Mouse (Mus musculus): ENCODE results near the gene Gm49336. TPM values are rescaled to one million over a fixed set of nuclear protein-coding genes. Genes with fewer than 3 reads are reported as not detected.
A peak's percentile ranks its signal among the peaks of the same experiment; 100 is the strongest.

Gm49336 gene
- 70.0 and 75.1 TPM in 2 replicates for polyA plus RNA-seq (2014; fragmentation: Nextera tagmentation; extraction: Ambion mirVana)

DNA sequence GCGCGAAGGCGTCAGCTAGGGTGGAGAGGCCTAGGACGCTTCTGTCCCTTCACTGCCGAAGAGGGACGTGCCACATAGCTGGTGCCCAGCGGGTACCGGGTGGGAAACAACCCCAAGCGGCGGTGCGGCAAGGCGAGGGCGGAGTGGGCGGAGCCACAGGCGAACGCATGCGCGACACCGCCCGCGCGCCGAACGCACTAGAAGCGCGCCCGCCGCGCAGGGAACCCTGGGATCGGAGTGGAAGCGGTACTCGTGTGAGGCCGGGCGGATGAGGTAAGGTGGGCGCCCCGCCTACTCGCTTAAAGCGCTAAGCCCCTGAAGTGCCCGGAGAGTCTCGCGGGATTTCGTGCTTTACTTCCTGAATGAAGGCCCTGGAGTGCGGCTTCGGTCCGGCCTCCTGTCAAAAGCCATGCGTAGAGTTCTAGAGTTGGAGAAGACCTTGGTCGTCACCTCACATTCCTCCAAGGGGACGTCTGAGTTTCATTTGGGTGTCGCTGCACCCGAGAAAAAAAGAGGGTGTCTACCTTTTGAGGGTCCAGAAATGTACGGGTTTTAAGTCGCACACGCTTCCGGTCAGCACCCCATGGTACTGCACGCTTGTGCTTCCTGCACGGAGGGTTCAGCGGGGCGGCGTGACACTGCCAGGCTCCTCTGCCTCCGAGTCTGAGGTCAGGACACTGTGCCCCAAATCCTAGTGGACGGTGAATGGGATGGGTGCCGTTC, at the start of gene Gm49336, which contains the start of gene Nupl1:
Gm49336 (minus strand) TSS at position 227 of the 723 bp plus-strand sequence.
Nupl1 (minus strand) TSS at position 151 of the 723 bp plus-strand sequence.
- H3K9ac ChIP-seq (ENCODE audit: low read depth, low read length): peak within 1 kb of the TSS; percentile 94
- no peaks in the 10 kb centered on the region for H3K27me3 ChIP-seq (replicated peaks; ENCODE audit: control insufficient read depth, insufficient read depth, low read length)
- ATAC-seq (replicated peaks; ENCODE audit: low FRiP score) (peak; percentile 99), DNase-seq (ENCODE audit: low spot score) (peak; percentile 95)
- peak within 1 kb of the TSS; percentile 87 for H3K4me2 ChIP-seq
- WGBS: under 1% methylated on average over 62 of the region's 62 CpGs
- H3K9me3 ChIP-seq (ENCODE audit: control insufficient read depth, low read length): no peaks in the 10 kb centered on the region
- H3K27ac ChIP-seq (ENCODE audit: low read depth, low read length): peak within 1 kb of the TSS; percentile 90
- no peaks in the 10 kb centered on the region for H3K36me3 ChIP-seq (ENCODE audit: control insufficient read depth, insufficient read depth, low read length)
- peaks cover 10% of the 10 kb centered on the region for H3K4me1 ChIP-seq (replicated peaks; ENCODE audit: control insufficient read depth, insufficient read depth, low read length)
- H3K4me3 ChIP-seq (ENCODE audit: low read depth, low read length): peak within 1 kb of the TSS; percentile 93

- H3K9ac ChIP-seq (ENCODE audit: low read depth, low read length): no peak overlapping the region
- 91% methylated on average over 6 of the region's 6 CpGs for WGBS
- no peak overlapping the region for H3K4me2 ChIP-seq
- no peaks in the 10 kb centered on the region for H3K4me1 ChIP-seq (replicated peaks; ENCODE audit: control insufficient read depth, insufficient read depth, low read length)
- no peaks in the 10 kb centered on the region for H3K27me3 ChIP-seq (replicated peaks; ENCODE audit: control insufficient read depth, insufficient read depth, low read length)
- ATAC-seq (replicated peaks; ENCODE audit: low FRiP score) (no peak), DNase-seq (ENCODE audit: low spot score) (no peak)
- H3K9me3 ChIP-seq (ENCODE audit: control insufficient read depth, low read length): no peaks in the 10 kb centered on the region
- no peak overlapping the region; the same call in 1 of the 2 replicates for H3K27ac ChIP-seq (ENCODE audit: low read depth, low read length)
- no peak overlapping the region for H3K4me3 ChIP-seq (ENCODE audit: low read depth, low read length)
- H3K36me3 ChIP-seq (ENCODE audit: control insufficient read depth, insufficient read depth, low read length): peaks cover 9% of the 10 kb centered on the region; the same call in 1 of the 2 replicates
Observed at GRCm38 (mm10) chr14:60301024-60301423, 49.7 kb upstream of the Gm49336 start.

- ATAC-seq (replicated peaks; ENCODE audit: low FRiP score) (no peak), DNase-seq (ENCODE audit: low spot score) (no peak)
- Histone ChIP-seq H3K4me1 (replicated peaks; ENCODE audit: control insufficient read depth, insufficient read depth, low read length) (no peaks in the 10 kb centered on the region), H3K27me3 (replicated peaks; ENCODE audit: control insufficient read depth, insufficient read depth, low read length) (no peaks in the 10 kb centered on the region), H3K4me2 (no peak overlapping the region), H3K9ac (ENCODE audit: low read depth, low read length) (no peak overlapping the region), H3K36me3 (ENCODE audit: control insufficient read depth, insufficient read depth, low read length) (peaks cover 9% of the 10 kb centered on the region; the same call in 1 of the 2 replicates), H3K9me3 (ENCODE audit: control insufficient read depth, low read length) (no peaks in the 10 kb centered on the region), H3K27ac (ENCODE audit: low read depth, low read length) (no peak overlapping the region), H3K4me3 (ENCODE audit: low read depth, low read length) (no peak overlapping the region)
- 83% methylated on average over 14 of the region's 14 CpGs for WGBS
Observed at GRCm38 (mm10) chr14:60300224-60300991, 49.1 kb upstream of the Gm49336 start.

DNA sequence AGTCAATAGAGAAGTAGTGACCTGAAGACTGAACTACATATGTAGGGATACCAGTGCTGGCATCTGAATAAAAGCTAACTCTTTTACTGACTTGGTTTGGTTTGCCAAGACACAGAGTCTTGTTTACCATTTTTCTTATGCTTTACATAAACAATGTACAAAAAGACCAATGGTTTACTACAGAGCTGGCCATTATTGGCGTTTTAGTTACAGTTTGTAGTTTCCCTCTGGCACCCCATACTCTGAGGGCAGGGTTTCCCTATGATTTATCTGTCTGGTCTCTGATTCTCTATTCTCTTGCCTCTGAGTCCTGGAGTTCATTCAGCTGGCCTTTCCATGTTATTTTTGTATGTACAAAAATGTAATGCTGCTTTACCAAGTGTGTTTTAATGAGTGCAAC, 44.2 kb upstream of the Gm49336 start:
- Histone ChIP-seq H3K9ac (ENCODE audit: low read depth, low read length) (no peak overlapping the region), H3K27ac (ENCODE audit: low read depth, low read length) (no peak overlapping the region), H3K4me2 (no peak overlapping the region), H3K9me3 (ENCODE audit: control insufficient read depth, low read length) (no peaks in the 10 kb centered on the region), H3K4me3 (ENCODE audit: low read depth, low read length) (no peak overlapping the region), H3K4me1 (replicated peaks; ENCODE audit: control insufficient read depth, insufficient read depth, low read length) (no peaks in the 10 kb centered on the region), H3K36me3 (ENCODE audit: control insufficient read depth, insufficient read depth, low read length) (peaks cover 6% of the 10 kb centered on the region; the same call in 1 of the 2 replicates), H3K27me3 (replicated peaks; ENCODE audit: control insufficient read depth, insufficient read depth, low read length) (no peaks in the 10 kb centered on the region)
- DNase-seq (ENCODE audit: low spot score) (no peak), ATAC-seq (replicated peaks; ENCODE audit: low FRiP score) (no peak)
- WGBS: 91% methylated on average over 1 of the region's 1 CpGs

- DNase-seq (ENCODE audit: low spot score) (no peak), ATAC-seq (replicated peaks; ENCODE audit: low FRiP score) (no peak)
- H3K9ac ChIP-seq (ENCODE audit: low read depth, low read length): no peak overlapping the region
- H3K9me3 ChIP-seq (ENCODE audit: control insufficient read depth, low read length): no peaks in the 10 kb centered on the region
- peaks cover under 1% of the 10 kb centered on the region; the same call in 1 of the 2 replicates for H3K36me3 ChIP-seq (ENCODE audit: control insufficient read depth, insufficient read depth, low read length)
- H3K4me2 ChIP-seq: no peak overlapping the region
- H3K4me3 ChIP-seq (ENCODE audit: low read depth, low read length): no peak overlapping the region
- H3K4me1 ChIP-seq (replicated peaks; ENCODE audit: control insufficient read depth, insufficient read depth, low read length): no peaks in the 10 kb centered on the region
- WGBS: 62% methylated on average over 4 of the region's 4 CpGs
- H3K27me3 ChIP-seq (replicated peaks; ENCODE audit: control insufficient read depth, insufficient read depth, low read length): no peaks in the 10 kb centered on the region
- H3K27ac ChIP-seq (ENCODE audit: low read depth, low read length): no peak overlapping the region
Observed at GRCm38 (mm10) chr14:60290363-60290762, 39.1 kb upstream of the Gm49336 start.

DNA sequence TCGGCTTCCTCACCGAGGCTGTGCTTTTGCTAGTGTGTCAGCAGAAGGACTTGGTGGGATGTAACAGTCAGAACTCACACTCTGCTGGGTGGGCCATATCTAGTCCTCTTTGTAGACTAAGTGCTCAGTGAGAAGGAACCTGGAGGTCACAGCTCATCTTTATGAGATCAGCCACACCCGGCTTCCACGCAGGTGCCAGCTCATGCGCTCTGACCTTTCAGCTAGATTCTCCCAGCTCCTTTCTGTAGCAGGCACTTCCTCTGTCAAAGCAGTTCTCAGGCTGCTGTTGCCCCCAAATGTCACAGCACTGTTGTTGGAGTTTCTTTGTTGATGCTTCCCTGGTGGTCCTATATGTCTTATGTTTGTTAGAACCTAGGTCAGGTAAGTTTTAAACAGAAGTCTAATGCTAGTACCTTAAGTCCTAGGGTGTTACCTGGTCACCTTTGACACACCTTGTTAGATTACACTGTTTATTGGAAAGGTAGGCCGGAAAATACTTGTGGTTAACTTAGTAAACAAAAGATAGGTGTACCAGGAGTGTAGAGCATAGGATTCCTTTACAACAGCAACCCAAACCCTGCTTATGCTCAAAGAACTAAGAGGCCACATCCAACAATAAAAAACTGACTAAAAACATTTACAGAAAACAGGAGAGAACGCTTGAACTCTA, 35.0 kb upstream of the Gm49336 start:
- WGBS: 88% methylated on average over 7 of the region's 7 CpGs
- H3K27me3 ChIP-seq (replicated peaks; ENCODE audit: control insufficient read depth, insufficient read depth, low read length): no peaks in the 10 kb centered on the region
- H3K36me3 ChIP-seq (ENCODE audit: control insufficient read depth, insufficient read depth, low read length): peaks cover 6% of the 10 kb centered on the region
- no peak overlapping the region for H3K9ac ChIP-seq (ENCODE audit: low read depth, low read length)
- H3K27ac ChIP-seq (ENCODE audit: low read depth, low read length): no peak overlapping the region
- no peak overlapping the region for H3K4me3 ChIP-seq (ENCODE audit: low read depth, low read length)
- no peak for DNase-seq (ENCODE audit: low spot score)
- ATAC-seq (replicated peaks; ENCODE audit: low FRiP score): no peak
- H3K4me1 ChIP-seq (replicated peaks; ENCODE audit: control insufficient read depth, insufficient read depth, low read length): no peaks in the 10 kb centered on the region
- no peak overlapping the region for H3K4me2 ChIP-seq
- no peaks in the 10 kb centered on the region for H3K9me3 ChIP-seq (ENCODE audit: control insufficient read depth, low read length)

- no peak overlapping the region for H3K9ac ChIP-seq (ENCODE audit: low read depth, low read length)
- 90% methylated on average over 7 of the region's 7 CpGs for WGBS
- no peaks in the 10 kb centered on the region for H3K36me3 ChIP-seq (ENCODE audit: control insufficient read depth, insufficient read depth, low read length)
- H3K27me3 ChIP-seq (replicated peaks; ENCODE audit: control insufficient read depth, insufficient read depth, low read length): no peaks in the 10 kb centered on the region
- no peaks in the 10 kb centered on the region for H3K4me1 ChIP-seq (replicated peaks; ENCODE audit: control insufficient read depth, insufficient read depth, low read length)
- H3K27ac ChIP-seq (ENCODE audit: low read depth, low read length): no peak overlapping the region
- H3K4me2 ChIP-seq: no peak overlapping the region
- DNase-seq (ENCODE audit: low spot score): no peak
- no peak overlapping the region for H3K4me3 ChIP-seq (ENCODE audit: low read depth, low read length)
- no peaks in the 10 kb centered on the region for H3K9me3 ChIP-seq (ENCODE audit: control insufficient read depth, low read length)
- no peak for ATAC-seq (replicated peaks; ENCODE audit: low FRiP score)
Observed at GRCm38 (mm10) chr14:60275301-60276276, 24.3 kb upstream of the Gm49336 start.

- no peak overlapping the region for H3K27ac ChIP-seq (ENCODE audit: low read depth, low read length)
- no peaks in the 10 kb centered on the region for H3K36me3 ChIP-seq (ENCODE audit: control insufficient read depth, insufficient read depth, low read length)
- 62% methylated on average over 6 of the region's 6 CpGs for WGBS
- H3K9ac ChIP-seq (ENCODE audit: low read depth, low read length): no peak overlapping the region
- no peaks in the 10 kb centered on the region for H3K27me3 ChIP-seq (replicated peaks; ENCODE audit: control insufficient read depth, insufficient read depth, low read length)
- no peaks in the 10 kb centered on the region for H3K4me1 ChIP-seq (replicated peaks; ENCODE audit: control insufficient read depth, insufficient read depth, low read length)
- ATAC-seq (replicated peaks; ENCODE audit: low FRiP score) (no peak), DNase-seq (ENCODE audit: low spot score) (no peak)
- no peaks in the 10 kb centered on the region for H3K9me3 ChIP-seq (ENCODE audit: control insufficient read depth, low read length)
- H3K4me3 ChIP-seq (ENCODE audit: low read depth, low read length): no peak overlapping the region
- no peak overlapping the region for H3K4me2 ChIP-seq
Observed at GRCm38 (mm10) chr14:60273346-60273745, 22.0 kb upstream of the Gm49336 start.
